Mouse (Mus musculus) olfactory bulb, adult 2 months (tissue): Measurements from ENCODE around the gene Cyp2c70.
"Not testable (repeated sequence)": the region's sequence is repeated elsewhere in the genome, so short reads cannot be mapped to it uniquely, and the experiment has no call there.

Experiments used
- CTCF ChIP-seq: fragments of 200-500 bp; IDR thresholded peaks from 2 replicates; pipeline ENCODE4 v1.5.1; 2012; ENCODE audit warnings: low read depth, mild to moderate bottlenecking, low read length, moderate library complexity; ENCODE audit not compliant: insufficient read depth
- POLR2A ChIP-seq: fragments of 200-500 bp; IDR thresholded peaks from 2 replicates; pipeline ENCODE4 v1.6.1; 2012; ENCODE audit warnings: mild to moderate bottlenecking, low read depth, low read length, moderate library complexity; ENCODE audit not compliant: insufficient read depth

DNA sequence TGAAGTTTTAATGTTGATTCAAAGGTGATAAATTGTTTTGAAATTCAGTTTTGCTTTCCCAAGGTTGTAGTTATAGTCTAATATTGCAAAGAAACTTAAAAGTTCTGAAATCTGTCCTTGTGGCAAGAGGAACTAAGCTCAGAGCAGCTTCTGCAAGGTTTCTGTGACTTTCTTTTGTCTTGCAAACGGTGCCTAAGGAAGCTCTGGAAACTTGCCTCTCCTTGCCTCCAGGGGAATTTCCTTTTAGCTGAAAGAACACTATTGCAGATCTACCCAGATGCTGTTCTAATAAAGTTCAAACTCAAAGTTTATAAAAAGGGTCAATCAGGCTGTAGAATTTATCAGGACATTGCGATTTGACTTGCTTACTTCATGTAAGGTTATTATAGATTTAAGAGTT, 60.1 kb downstream of the Cyp2c70 start:
- TF ChIP-seq CTCF, POLR2A: not testable (repeated sequence)
